Mouse (Mus musculus) mouse trophoblast stem cell (cell line): ENCODE measurements around the gene Prr18.

Experiments
- in situ Hi-C, 2 experiments: fragments of 300-500 bp; cut with MseI, MboI; formaldehyde crosslinking; loops; 2 replicates in 1 of 2; 3 replicates in 1 of 2; pipeline ENCODE4 v1.15.1; 2025

Gene Prr18

GRCm38 (mm10) chr17:8385441-8385840 lies 48.2 kb downstream of the Prr18 start:
- in situ Hi-C loops = loop anchor here in 1 of 2 experiments (5.0 kb wide), 1 partner anchor 37 kb away; no protein-coding TSS in a partner anchor

GRCm38 (mm10) chr17:8388463-8388862 lies 51.2 kb downstream of the Prr18 start:
- in situ Hi-C loops = loop anchor here in 1 of 2 experiments (5.0 kb wide), 1 partner anchor 34 kb away; no protein-coding TSS in a partner anchor

GRCm38 (mm10) chr17:8388990-8389789 lies 51.9 kb downstream of the Prr18 start:
- in situ Hi-C loops = loop anchor here in 1 of 2 experiments (5.0 kb wide), 1 partner anchor 33 kb away; no protein-coding TSS in a partner anchor

GRCm38 (mm10) chr17:8389790-8390095 lies 52.5 kb downstream of the Prr18 start:
- in situ Hi-C loops = loop anchor here in 1 of 2 experiments (5.0 kb wide), 1 partner anchor 33 kb away; no protein-coding TSS in a partner anchor

- in situ Hi-C loops = no loop called here
Measured at GRCm38 (mm10) chr17:8390487-8390886, 53.2 kb downstream of the Prr18 start.
